Comparison of ENCODE assay signal across 13 mouse cellular contexts in genomic region chr5:115268266-115268665, GRCm38 (mm10). TPM values are rescaled to one million over a fixed set of nuclear protein-coding genes. Genes with fewer than 3 reads are reported as not detected.
DNase-seq lines count a peak whose midpoint lies in the region; ATAC-seq and TF ChIP-seq lines count a peak whose summit lies in the region.
"Had no signal": no experiment of that assay in that cellular context is flagged by ENCODE, and none has a peak within 500 bp of the region (broad histone marks: within the 10 kb centered on the region; RNA-seq: fewer than 3 reads in every experiment).

No protein-coding gene starts in this region.

- H3K36me3 ChIP-seq in lung, embryonic 14.5 days (ENCODE audit: insufficient read depth) = peaks cover 40% of the 10 kb centered on the region
- H3K36me3 ChIP-seq in heart, embryonic 13.5 days = peaks cover 35% of the 10 kb centered on the region
- peaks cover 6% of the 10 kb centered on the region; the same call in 1 of the 2 replicates for H3K36me3 ChIP-seq in liver, embryonic 16.5 days (ENCODE audit: control insufficient read depth, insufficient read depth)

- no peak for ATAC-seq in lung, embryonic 14.5 days (ENCODE audit: insufficient read depth)
- ATAC-seq in heart, embryonic 13.5 days (ENCODE audit: extremely low read depth, insufficient number of reproducible peaks, low FRiP score, low TSS enrichment) = no peak
- ATAC-seq in liver, embryonic 16.5 days (ENCODE audit: low read depth) = no peak
- no peak for ATAC-seq in megakaryocyte progenitor cell, adult 5-6 weeks (replicated peaks; ENCODE audit: poor library complexity)
- ATAC-seq: activated CD4-positive, CD25-positive, alpha-beta regulatory T cell, adult 4 months; midbrain, embryonic 13.5 days had no signal

- TF ChIP-seq CTCF in gastrocnemius, adult 2 months (IDR thresholded peaks at IDR 0.05) = no peak
- TF ChIP-seq CTCF in lung, embryonic 14.5 days (IDR thresholded peaks at IDR 0.05; ENCODE audit: low read depth) = no peak

- H3K4me1 ChIP-seq in lung, embryonic 14.5 days (ENCODE audit: insufficient read depth) = peaks cover 5% of the 10 kb centered on the region
- peaks cover 65% of the 10 kb centered on the region for H3K4me1 ChIP-seq in heart, embryonic 13.5 days
- peaks cover 69% of the 10 kb centered on the region for H3K4me1 ChIP-seq in liver, embryonic 16.5 days (ENCODE audit: control insufficient read depth, low read depth, low read length)

- peak overlapping the region; percentile 91 for H3K27ac ChIP-seq in gastrocnemius, adult 2 months
- peak overlapping the region; percentile 40; the same call in 1 of the 2 replicates for H3K27ac ChIP-seq in lung, embryonic 14.5 days (ENCODE audit: low read depth)
- peak overlapping the region; percentile 78 for H3K27ac ChIP-seq in heart, embryonic 13.5 days (replicated peaks)
- H3K27ac ChIP-seq in liver, embryonic 16.5 days (ENCODE audit: low read length) = peak overlapping the region; percentile 99
- H3K27ac ChIP-seq: midbrain, embryonic 13.5 days had no signal

- peak overlapping the region; percentile 92 for H3K4me3 ChIP-seq in gastrocnemius, adult 2 months
- no peak overlapping the region for H3K4me3 ChIP-seq in lung, embryonic 14.5 days (ENCODE audit: low read depth, low read length)
- peak overlapping the region; percentile 100 for H3K4me3 ChIP-seq in heart, embryonic 13.5 days
- peak overlapping the region; percentile 96 for H3K4me3 ChIP-seq in liver, embryonic 16.5 days (ENCODE audit: low read depth, low read length)
- H3K4me3 ChIP-seq: midbrain, embryonic 13.5 days had no signal

- no peaks in the 10 kb centered on the region for H3K9me3 ChIP-seq in lung, embryonic 14.5 days (ENCODE audit: low read depth, low read length)
- H3K9me3 ChIP-seq in heart, embryonic 13.5 days = no peaks in the 10 kb centered on the region
- no peaks in the 10 kb centered on the region for H3K9me3 ChIP-seq in liver, embryonic 16.5 days (replicated peaks; ENCODE audit: control insufficient read depth, low read length)
- H3K9me3 ChIP-seq: midbrain, embryonic 13.5 days had no signal

- no peak overlapping the region for H3K9ac ChIP-seq in lung, embryonic 14.5 days
- H3K9ac ChIP-seq in heart, embryonic 13.5 days = peak overlapping the region; percentile 69
- H3K9ac ChIP-seq in liver, embryonic 16.5 days (ENCODE audit: low read depth, low read length) = peak overlapping the region; percentile 60
- H3K9ac ChIP-seq: midbrain, embryonic 13.5 days had no signal

- H3K4me2 ChIP-seq in lung, embryonic 14.5 days = 0 out of 2 replicates have a peak overlapping the region, but pooled peaks have one; percentile 13
- H3K4me2 ChIP-seq in heart, embryonic 13.5 days = peak overlapping the region; percentile 96
- peak overlapping the region; percentile 74 for H3K4me2 ChIP-seq in liver, embryonic 16.5 days (ENCODE audit: low read depth, low read length)
- H3K4me2 ChIP-seq: midbrain, embryonic 13.5 days had no signal

- intact Hi-C loops in gastrocnemius, adult 2 months (cut with DNase I) = no loop called here

- no peaks in the 10 kb centered on the region for H3K27me3 ChIP-seq in lung, embryonic 14.5 days (ENCODE audit: insufficient read depth, low read length)
- no peaks in the 10 kb centered on the region for H3K27me3 ChIP-seq in heart, embryonic 13.5 days (replicated peaks)
- no peaks in the 10 kb centered on the region for H3K27me3 ChIP-seq in liver, embryonic 16.5 days (ENCODE audit: control insufficient read depth, insufficient read depth, low read depth, low read length)
- H3K27me3 ChIP-seq: midbrain, embryonic 13.5 days had no signal

- WGBS in lung, embryonic 14.5 days = 39% methylated on average over 3 of the region's 3 CpGs
- 34% methylated on average over 3 of the region's 3 CpGs for WGBS in heart, embryonic 13.5 days
- 29% methylated on average over 3 of the region's 3 CpGs for WGBS in liver, embryonic 16.5 days (ENCODE audit: insufficient replicate concordance)

- peak; percentile 57 for DNase-seq in gastrocnemius, adult 2 months
- DNase-seq in gastrocnemius, postnatal 4 days (ENCODE audit: low spot score in 2 of 2) = no peak
- no peak for DNase-seq in lung, embryonic 14.5 days
- DNase-seq in lung, postnatal 10 days = no peak
- no peak for DNase-seq in spleen, postnatal 14 days (ENCODE audit: low spot score in 2 of 2)
- DNase-seq: cerebellum, postnatal 10 days; lung, adult 2 months; thymus, postnatal 4 days had no signal

RNA-seq across cellular contexts. Expression of gene Rnf10, which starts 4.4 kb away (rescaled TPM):
- 100 to 1,000 TPM; 269 to 274 TPM for total RNA-seq in gastrocnemius, adult 2 months (2021)
- total RNA-seq in gastrocnemius, postnatal 4 days (2021) = 100 to 1,000 TPM; 196 TPM
- 92.5 and 97.2 TPM in 2 replicates for polyA plus RNA-seq in lung, embryonic 14.5 days (2014; fragmentation: Nextera tagmentation; extraction: Ambion mirVana)
- polyA plus RNA-seq in heart, embryonic 13.5 days (2015; fragmentation: Nextera tagmentation; extraction: Ambion mirVana) = 111 and 121 TPM in 2 replicates
- 111 and 137 TPM in 2 replicates for polyA plus RNA-seq in liver, embryonic 16.5 days (2015; fragmentation: Nextera tagmentation; extraction: Ambion mirVana)
- total RNA-seq in megakaryocyte progenitor cell, adult 5-6 weeks (2015) = 45.3 and 56.3 TPM in 2 replicates
- 45.1 and 58.7 TPM in 2 replicates for total RNA-seq in megakaryocyte progenitor cell, adult 5-6 weeks (2017)

RNA-seq across cellular contexts. Expression of gene Coq5, which starts 11.2 kb away (rescaled TPM):
- total RNA-seq in gastrocnemius, adult 2 months (2021) = 100 to 1,000 TPM in 1 of 2 experiments, 10 to 100 TPM in 1; 63.8 to 112 TPM
- 10 to 100 TPM; 57.8 to 64.2 TPM for total RNA-seq in gastrocnemius, postnatal 4 days (2021)
- 39.2 and 40.7 TPM in 2 replicates for polyA plus RNA-seq in lung, embryonic 14.5 days (2014; fragmentation: Nextera tagmentation; extraction: Ambion mirVana)
- polyA plus RNA-seq in heart, embryonic 13.5 days (2015; fragmentation: Nextera tagmentation; extraction: Ambion mirVana) = 67.1 and 70.2 TPM in 2 replicates
- 25.2 and 26.7 TPM in 2 replicates for polyA plus RNA-seq in liver, embryonic 16.5 days (2015; fragmentation: Nextera tagmentation; extraction: Ambion mirVana)
- 17.0 and 20.4 TPM in 2 replicates for total RNA-seq in megakaryocyte progenitor cell, adult 5-6 weeks (2015)
- 39.8 and 46.3 TPM in 2 replicates for total RNA-seq in megakaryocyte progenitor cell, adult 5-6 weeks (2017)

RNA-seq across cellular contexts. Expression of gene Dynll1, which starts 32.5 kb away (rescaled TPM):
- total RNA-seq in gastrocnemius, adult 2 months (2021) = 100 to 1,000 TPM in 1 of 2 experiments, 10 to 100 TPM in 1; 48.4 to 115 TPM
- 100 to 1,000 TPM; 314 to 330 TPM for total RNA-seq in gastrocnemius, postnatal 4 days (2021)
- polyA plus RNA-seq in lung, embryonic 14.5 days (2014; fragmentation: Nextera tagmentation; extraction: Ambion mirVana) = 1,568 and 1,614 TPM in 2 replicates
- polyA plus RNA-seq in heart, embryonic 13.5 days (2015; fragmentation: Nextera tagmentation; extraction: Ambion mirVana) = 1,196 and 1,415 TPM in 2 replicates
- polyA plus RNA-seq in liver, embryonic 16.5 days (2015; fragmentation: Nextera tagmentation; extraction: Ambion mirVana) = 470 and 491 TPM in 2 replicates
- total RNA-seq in megakaryocyte progenitor cell, adult 5-6 weeks (2015) = 690 and 788 TPM in 2 replicates
- 334 and 365 TPM in 2 replicates for total RNA-seq in megakaryocyte progenitor cell, adult 5-6 weeks (2017)

RNA-seq across cellular contexts. Expression of gene Pop5, which starts 32.6 kb away (rescaled TPM):
- 10 to 100 TPM; 27.8 to 51.7 TPM for total RNA-seq in gastrocnemius, adult 2 months (2021)
- total RNA-seq in gastrocnemius, postnatal 4 days (2021) = 10 to 100 TPM; 20.2 to 25.0 TPM
- 111 TPM in 2 replicates for polyA plus RNA-seq in lung, embryonic 14.5 days (2014; fragmentation: Nextera tagmentation; extraction: Ambion mirVana)
- 63.6 and 73.0 TPM in 2 replicates for polyA plus RNA-seq in heart, embryonic 13.5 days (2015; fragmentation: Nextera tagmentation; extraction: Ambion mirVana)
- 68.1 and 74.8 TPM in 2 replicates for polyA plus RNA-seq in liver, embryonic 16.5 days (2015; fragmentation: Nextera tagmentation; extraction: Ambion mirVana)
- total RNA-seq in megakaryocyte progenitor cell, adult 5-6 weeks (2015) = 67.7 and 81.9 TPM in 2 replicates
- 76.4 and 82.8 TPM in 2 replicates for total RNA-seq in megakaryocyte progenitor cell, adult 5-6 weeks (2017)

RNA-seq across cellular contexts. Expression of gene Srsf9, which starts 58.7 kb away (rescaled TPM):
- total RNA-seq in gastrocnemius, adult 2 months (2021) = 10 to 100 TPM in 1 of 2 experiments, 1 to 10 TPM in 1; 9.3 to 12.1 TPM
- 10 to 100 TPM; 38.2 to 42.8 TPM for total RNA-seq in gastrocnemius, postnatal 4 days (2021)
- 286 and 291 TPM in 2 replicates for polyA plus RNA-seq in lung, embryonic 14.5 days (2014; fragmentation: Nextera tagmentation; extraction: Ambion mirVana)
- 112 and 115 TPM in 2 replicates for polyA plus RNA-seq in heart, embryonic 13.5 days (2015; fragmentation: Nextera tagmentation; extraction: Ambion mirVana)
- 59.2 and 64.0 TPM in 2 replicates for polyA plus RNA-seq in liver, embryonic 16.5 days (2015; fragmentation: Nextera tagmentation; extraction: Ambion mirVana)
- total RNA-seq in megakaryocyte progenitor cell, adult 5-6 weeks (2015) = 76.3 and 79.7 TPM in 2 replicates
- 96.3 and 102 TPM in 2 replicates for total RNA-seq in megakaryocyte progenitor cell, adult 5-6 weeks (2017)

Comparison
In these comparisons a context has a peak if more than half of its experiments do, and no peak if none do; other contexts are left out.
1. H3K27ac ChIP-seq: peak in every context shown above with its lines; median percentile 99 in liver, embryonic 16.5 days; 91 in gastrocnemius, adult 2 months; 78 in heart, embryonic 13.5 days; 40 in lung, embryonic 14.5 days.
2. H3K4me2 ChIP-seq: peak in every context shown above with its lines; median percentile 96 in heart, embryonic 13.5 days; 74 in liver, embryonic 16.5 days; 13 in lung, embryonic 14.5 days.